21 mouse cellular contexts compared by ENCODE assay signal in the genomic region with DNA sequence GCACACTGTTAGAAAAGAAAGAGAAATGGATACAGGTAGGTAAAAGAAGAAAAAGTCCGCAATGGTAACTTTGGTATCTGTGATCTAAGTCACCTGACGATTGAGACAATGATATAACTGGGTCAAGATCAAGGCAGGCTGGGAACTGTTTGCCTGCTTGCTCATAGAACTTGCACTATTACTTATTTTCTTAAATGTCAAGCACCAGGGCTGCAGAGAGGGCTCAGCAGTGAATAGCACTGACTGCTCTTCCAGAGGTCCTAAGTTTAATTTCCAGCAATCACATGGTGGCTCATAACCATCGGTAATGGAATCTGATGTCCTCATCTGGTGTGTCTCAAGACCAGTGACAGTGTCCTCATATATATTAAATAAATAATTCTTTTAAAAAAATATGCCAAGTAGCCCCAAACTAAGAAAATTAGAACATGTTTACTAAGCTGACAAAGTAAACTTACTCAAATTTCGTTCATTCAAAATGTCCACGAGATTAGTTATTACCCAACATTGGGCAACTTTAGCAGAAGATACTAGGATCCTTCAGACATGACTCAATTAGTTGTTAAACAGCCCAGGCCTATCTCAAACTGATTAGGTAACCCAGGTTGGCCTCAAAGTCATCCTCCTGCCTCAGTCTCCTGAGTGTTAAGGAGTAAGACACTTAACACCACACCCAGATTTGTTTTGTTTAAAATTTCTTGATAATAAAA.
"Had no signal": no experiment of that assay in that cellular context is flagged by ENCODE, and none has a peak within 500 bp of the region (broad histone marks: within the 10 kb centered on the region; RNA-seq: fewer than 3 reads in every experiment).

No protein-coding gene starts in this region.

- H3K4me2 ChIP-seq: limb, embryonic 13.5 days; lung, embryonic 14.5 days; midbrain, embryonic 12.5 days; midbrain, embryonic 15.5 days; neural tube, embryonic 12.5 days; neural tube, embryonic 15.5 days had no signal

- H3K4me1 ChIP-seq: limb, embryonic 10.5 days; limb, embryonic 13.5 days; midbrain, embryonic 12.5 days; midbrain, embryonic 15.5 days; neural tube, embryonic 12.5 days; neural tube, embryonic 15.5 days had no signal

- H3K4me3 ChIP-seq: limb, embryonic 10.5 days; limb, embryonic 13.5 days; midbrain, embryonic 12.5 days; midbrain, embryonic 15.5 days; neural tube, embryonic 12.5 days; neural tube, embryonic 15.5 days had no signal

- DNase-seq: kidney, postnatal 14 days; kidney, postnatal 4 days; liver; liver, postnatal 0 days; lung, embryonic 14.5 days; right cerebral cortex, adult 18-20 months; right cerebral cortex, postnatal 14 days; right cerebral cortex, postnatal 4 days; thymus, adult 2 months; thymus, postnatal 14 days; thymus, postnatal 4 days had no signal

- H3K27me3 ChIP-seq: limb, embryonic 13.5 days; midbrain, embryonic 12.5 days; midbrain, embryonic 15.5 days; neural tube, embryonic 12.5 days; neural tube, embryonic 15.5 days had no signal

- H3K27ac ChIP-seq: limb, embryonic 10.5 days; limb, embryonic 13.5 days; liver, embryonic 14.5 days; macrophage; midbrain, embryonic 12.5 days; midbrain, embryonic 15.5 days; neural tube, embryonic 12.5 days; neural tube, embryonic 15.5 days; stomach, postnatal 0 days had no signal

- H3K9ac ChIP-seq: limb, embryonic 13.5 days; liver, embryonic 14.5 days; liver, postnatal 0 days; lung, embryonic 14.5 days; midbrain, embryonic 12.5 days; midbrain, embryonic 15.5 days; neural tube, embryonic 12.5 days; neural tube, embryonic 15.5 days had no signal

- ATAC-seq: liver, postnatal 0 days; lung, postnatal 0 days; midbrain, embryonic 15.5 days had no signal

- H3K9me3 ChIP-seq: limb, embryonic 10.5 days; limb, embryonic 13.5 days; midbrain, embryonic 12.5 days; midbrain, embryonic 15.5 days; neural tube, embryonic 12.5 days; neural tube, embryonic 15.5 days had no signal
